Mouse (Mus musculus) inflammation-experienced regulatory T-cells, adult 16 weeks (primary cell): ENCODE results near the gene Pou5f2. TPM values are rescaled to one million over a fixed set of nuclear protein-coding genes. Genes with fewer than 3 reads are reported as not detected.

Source experiments
- polyA plus RNA-seq: library from polyadenylated mRNA; unstranded; fragments of 100-300 nt; shearing (Covaris generic); gene quantifications from one replicate; pipeline ENCODE4 v1.2.1, GENCODE M21; 2017

Gene Pou5f2
- 6.5 TPM for polyA plus RNA-seq

DNA sequence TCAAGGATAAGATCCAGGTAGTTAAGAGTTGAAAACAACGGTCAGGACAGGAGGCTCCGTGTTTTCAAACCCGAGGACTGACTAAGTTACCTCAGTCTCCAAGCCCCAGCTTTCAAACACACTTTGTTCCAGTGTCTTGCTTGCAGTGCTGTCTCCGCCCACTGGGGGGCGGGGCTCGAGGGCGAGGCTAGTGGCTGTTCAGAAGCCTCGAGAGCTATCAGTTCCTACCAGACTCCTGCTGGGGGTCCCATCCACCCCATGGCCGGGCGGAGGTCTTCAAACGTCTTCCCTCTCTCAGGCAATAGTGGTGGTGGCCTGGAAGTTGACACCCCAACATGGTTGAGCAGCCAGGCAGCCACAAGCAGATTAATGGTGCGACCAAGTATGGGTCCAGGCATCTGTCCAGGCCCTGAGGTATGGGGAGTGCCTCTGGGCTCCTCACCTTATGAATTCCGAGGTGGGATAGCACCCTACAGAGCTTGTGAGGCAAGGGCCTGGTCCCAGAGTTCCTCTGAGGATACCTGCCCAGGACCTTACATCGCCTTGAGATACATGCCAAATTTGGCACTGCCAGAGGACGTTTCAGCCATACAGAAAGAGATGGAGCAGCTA is at the start of gene Pou5f2:
Pou5f2 (plus strand) TSS at position 220 of the 612 bp plus-strand sequence.

Other genes with a start within 250 kb of the Pou5f2 start
- gene Nr2f1, start 174.9 kb downstream of the Pou5f2 start, polyA plus RNA-seq: not detected